Mouse (Mus musculus): ENCODE measurements around the gene Otx1.

Gene Otx1

DNA sequence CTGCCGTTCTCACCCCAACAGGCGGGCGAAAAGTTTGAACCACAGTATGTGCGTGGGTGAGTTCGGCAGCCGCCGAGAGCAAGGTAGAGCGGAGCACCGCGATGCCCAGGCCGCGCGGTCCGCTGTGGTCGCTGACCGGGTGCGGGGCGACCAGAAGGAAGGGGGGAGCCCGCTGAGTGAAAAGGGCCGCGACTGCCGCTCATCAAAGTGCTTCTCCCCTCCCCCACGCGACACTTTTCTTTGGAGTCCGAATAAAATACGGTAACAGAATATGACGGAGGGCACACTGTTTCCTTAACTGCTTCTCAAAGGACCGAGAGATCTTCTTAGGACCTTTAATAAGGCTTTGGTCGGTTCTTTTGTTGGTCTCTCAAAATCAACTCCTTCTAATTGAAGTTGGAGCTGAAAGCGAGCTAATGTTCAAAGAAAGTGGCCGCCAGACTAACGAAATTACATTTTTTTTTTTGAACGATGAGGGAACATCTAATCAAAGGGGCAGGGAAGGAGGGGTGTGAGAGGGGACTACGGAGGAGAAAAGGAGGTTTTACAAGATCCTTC, at the start of gene Otx1:
Gene Otx1 (minus strand): TSS at position 115 of the 558 bp plus-strand sequence.
- DNase-seq (ENCODE audit: low spot score): no peak

DNA sequence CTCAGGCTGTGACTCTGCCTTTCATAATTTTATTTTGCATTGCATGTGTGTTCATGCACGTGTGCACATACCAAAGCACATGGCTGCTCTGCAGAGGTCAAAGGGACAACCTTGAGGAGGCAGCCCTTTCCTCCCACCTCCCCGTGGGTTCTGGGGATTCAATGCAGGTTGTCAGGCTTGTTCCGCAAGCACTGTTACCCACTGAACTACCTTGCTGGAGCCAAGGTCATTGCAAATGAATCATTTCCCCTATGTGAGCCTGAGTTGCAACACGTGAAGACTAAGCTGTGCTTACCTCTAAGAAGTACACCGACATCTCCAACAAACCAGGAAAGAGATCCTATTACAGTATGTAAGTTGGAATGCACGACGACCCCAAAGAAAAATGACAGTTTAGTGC, 48.2 kb upstream of the Otx1 start:
- DNase-seq (ENCODE audit: low spot score): no peak

DNA sequence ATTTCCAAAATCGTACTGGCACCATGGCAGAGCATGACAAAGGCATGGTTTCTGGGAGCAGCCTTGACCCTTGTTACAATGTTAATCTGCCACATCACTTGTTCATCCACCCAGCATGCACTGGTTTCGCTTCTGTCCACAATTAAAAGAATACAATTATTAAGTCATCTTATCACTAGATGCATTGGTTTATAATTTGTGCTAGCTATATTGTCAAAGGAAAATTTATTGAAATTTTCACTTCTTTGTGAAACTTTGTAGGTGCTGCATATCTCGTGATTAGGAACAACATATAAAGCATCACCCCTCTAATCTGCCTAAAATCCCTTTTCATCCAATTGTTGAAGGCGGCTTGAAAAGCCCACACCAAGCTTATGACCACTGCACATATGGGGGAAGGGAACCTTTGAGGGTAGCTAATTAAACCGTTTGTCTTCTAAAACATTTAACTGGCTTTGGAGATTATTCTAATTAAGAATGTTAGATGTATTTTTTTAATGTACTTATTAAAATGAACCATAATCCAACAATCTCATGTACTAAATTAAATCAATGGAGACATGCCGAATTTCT, 37.2 kb upstream of the Otx1 start:
- DNase-seq (ENCODE audit: low spot score): no peak

DNA sequence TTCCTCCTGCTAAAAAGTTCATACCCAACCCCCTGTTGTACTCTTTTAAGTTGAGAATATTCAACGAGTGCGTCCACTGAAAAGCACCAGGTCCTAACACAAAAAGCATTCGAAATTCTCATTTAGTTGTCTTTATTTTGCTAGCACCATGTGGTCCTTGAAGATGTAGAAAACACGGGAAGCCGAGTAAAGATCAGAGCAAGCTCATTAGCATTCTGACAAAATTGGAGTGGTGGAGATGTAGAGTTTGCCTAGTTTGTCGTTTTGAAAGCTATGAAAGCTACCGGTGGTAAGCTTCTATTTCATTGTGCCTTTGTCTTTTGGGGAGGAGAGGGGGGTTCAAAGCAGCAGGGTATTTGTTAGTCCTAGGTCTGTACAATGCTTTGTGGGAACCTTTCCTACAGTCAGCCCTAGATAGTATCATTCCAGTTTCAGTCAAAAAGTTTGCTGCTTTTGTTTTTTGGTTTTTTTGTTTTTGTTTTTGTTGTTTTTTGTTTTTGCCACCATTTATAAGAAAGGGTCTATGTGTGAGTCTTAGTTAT, 31.9 kb upstream of the Otx1 start:
- no peak for DNase-seq (ENCODE audit: low spot score)

DNA sequence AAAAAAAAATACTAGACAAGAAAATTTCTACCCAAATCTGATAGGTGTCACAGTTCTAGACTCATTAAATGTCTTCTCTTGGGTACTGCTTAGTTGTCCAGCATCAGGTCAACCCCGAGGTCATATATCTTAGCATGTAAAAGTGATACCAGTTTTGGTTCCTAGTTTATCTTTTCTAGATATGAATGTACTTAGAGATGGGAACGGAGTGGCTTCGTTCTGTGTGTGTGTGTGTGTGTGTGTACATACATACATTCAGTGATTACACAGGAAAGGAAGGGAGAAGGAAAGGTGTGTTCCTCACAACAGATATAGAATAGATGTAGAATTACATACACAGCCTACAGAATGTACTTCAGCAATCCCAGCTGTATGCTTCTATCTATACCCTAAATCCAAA, 30.9 kb upstream of the Otx1 start:
- no peak for DNase-seq (ENCODE audit: low spot score)

DNA sequence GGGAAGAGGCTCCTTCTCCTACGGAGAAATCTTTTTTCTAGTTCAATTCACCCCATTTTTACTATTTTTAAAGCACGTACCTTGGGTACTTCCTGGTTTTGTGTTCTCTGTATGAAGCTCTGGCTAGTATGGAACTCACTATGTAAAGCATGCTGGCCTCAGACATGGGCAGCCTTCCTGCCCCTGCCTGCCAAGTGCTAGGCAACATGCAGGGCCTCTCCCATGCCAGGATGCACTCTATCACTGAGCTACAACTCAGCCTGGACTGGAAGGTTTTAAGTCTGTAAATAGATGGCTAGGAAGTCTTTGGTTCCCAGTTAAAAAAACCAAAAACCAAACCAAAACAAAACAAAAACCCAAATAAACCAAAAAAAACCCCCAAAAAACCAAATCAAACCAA, 17.9 kb upstream of the Otx1 start:
- no peak for DNase-seq (ENCODE audit: low spot score)

DNA sequence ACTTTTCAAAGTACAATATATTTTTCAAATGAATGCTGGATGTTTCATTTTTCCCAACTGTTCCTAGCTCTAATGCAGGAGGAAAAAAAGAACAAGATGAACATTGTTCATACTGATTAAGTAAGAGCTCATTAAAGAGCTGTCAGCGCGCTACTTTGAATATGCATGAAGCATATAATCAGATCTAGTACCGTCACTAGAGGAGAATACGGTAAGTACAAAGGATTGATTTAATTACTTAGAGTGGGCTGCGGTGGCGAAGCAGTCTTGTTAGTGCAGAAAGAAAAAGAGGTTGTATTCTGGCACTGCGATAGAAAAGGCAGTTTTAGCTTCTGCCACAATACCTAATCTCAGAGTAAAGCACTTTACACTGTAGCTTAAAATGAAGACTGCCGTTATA, 14.7 kb upstream of the Otx1 start:
- no peak for DNase-seq (ENCODE audit: low spot score)

DNA sequence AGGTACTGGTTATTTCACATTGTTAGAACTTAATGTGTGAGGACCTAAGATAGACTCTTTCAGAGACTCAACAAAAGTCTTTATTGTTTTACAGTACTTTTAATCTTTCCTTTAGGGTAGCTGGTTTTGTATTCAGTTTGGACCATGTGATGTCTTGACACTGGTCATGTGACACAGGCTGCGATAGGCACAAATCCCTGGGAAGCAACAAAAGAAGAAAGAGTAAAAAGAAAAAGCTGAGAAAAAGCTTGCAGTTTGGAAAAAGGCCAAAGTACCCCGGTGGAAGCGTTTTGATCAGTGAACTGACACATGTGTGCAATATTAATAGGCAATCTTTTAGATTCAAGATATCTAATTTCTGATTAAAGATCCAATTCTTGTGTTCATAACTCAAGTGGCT, 13.6 kb upstream of the Otx1 start:
- DNase-seq (ENCODE audit: low spot score): no peak

DNA sequence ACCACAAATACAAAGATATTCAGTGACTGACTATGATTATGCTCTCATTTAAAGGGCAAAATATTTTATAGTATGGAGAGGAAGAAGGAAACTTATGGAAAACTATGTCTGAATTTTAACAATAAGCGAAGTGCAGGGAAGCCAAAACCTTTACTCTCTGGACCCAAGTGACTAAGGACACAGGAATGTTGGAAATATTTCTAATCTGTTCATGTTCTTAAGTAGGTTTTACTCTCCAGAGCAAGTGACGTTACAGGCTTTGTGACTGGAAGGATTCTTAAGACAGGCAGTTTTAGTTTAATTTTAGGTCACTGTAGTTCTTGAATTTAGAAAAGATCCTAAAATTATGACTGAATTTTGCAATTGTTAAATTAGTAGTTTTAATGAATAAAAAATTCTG, 6.1 kb upstream of the Otx1 start:
- DNase-seq (ENCODE audit: low spot score): no peak

DNA sequence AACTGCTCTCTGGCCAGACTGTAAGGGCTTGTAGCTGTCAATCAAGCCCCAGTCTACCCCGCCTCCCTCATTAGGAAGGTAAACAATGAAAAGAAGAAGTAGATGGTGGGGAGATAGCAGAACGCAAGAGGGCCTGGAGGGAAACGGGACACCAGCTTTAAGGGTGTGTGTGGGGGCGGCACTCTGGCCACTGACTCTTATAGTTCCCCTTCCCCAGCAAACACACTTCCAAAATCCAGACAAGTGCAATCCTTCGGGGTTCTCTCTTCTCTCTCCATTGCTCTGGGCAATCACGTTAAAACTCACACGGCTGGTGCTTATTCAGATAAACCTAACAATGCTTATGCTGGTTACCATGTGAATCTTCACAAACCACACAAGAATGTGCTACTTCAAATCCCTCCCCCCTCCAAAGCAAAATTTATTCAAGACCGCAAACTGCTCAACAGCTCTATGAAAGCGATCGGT, 5.5 kb upstream of the Otx1 start:
- DNase-seq (ENCODE audit: low spot score): no peak

DNA sequence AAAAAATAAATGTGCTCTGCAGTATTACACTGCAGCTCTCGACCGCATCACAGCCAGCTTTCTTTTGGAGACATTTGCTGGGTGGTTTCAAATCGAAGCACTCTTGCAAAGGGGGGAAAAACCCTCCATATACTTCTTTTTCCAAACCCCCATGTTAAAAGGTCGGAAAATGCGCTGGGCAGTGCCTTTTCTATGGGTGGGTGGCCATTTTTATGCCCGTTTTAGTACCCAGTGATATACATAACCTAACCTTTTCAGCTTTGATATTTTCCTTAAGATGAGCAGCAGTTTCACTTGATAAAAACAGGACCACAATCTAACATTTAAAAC, 5.0 kb upstream of the Otx1 start:
- DNase-seq (ENCODE audit: low spot score): no peak

DNA sequence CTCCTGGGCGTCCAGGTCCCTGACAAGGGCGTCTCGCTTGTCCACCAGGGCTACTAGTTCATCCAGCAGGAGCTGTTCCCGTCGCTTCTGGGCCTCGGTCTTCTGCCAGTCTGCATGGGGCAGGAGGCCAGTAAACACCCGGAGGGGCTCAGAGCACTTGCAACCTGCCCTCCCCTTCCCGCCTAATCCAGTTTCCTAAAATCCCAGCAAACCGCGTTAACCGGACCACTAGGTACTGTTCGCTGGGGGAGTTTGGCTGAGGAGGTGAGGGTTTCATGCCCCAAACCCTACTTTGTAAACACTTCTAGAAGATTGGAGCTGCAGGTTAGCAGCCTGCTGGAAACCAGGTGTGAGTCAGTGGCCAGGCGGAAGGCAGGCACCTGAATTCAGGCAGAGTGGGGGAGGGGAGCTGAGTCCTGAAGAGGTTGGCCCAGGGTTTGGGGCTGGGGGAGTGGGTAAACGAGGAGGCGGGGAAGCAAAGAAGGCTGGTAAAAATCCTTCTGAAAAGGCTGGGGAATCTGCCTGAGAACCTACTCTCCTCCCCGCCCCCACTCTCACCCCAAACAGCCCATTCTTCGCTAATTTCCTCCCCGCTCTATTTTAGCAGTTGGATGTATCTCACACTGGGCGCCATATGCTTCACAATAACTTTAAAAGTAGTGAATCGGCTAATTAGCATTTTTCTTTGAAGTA, 4.5 kb upstream of the Otx1 start:
- no peak for DNase-seq (ENCODE audit: low spot score)

DNA sequence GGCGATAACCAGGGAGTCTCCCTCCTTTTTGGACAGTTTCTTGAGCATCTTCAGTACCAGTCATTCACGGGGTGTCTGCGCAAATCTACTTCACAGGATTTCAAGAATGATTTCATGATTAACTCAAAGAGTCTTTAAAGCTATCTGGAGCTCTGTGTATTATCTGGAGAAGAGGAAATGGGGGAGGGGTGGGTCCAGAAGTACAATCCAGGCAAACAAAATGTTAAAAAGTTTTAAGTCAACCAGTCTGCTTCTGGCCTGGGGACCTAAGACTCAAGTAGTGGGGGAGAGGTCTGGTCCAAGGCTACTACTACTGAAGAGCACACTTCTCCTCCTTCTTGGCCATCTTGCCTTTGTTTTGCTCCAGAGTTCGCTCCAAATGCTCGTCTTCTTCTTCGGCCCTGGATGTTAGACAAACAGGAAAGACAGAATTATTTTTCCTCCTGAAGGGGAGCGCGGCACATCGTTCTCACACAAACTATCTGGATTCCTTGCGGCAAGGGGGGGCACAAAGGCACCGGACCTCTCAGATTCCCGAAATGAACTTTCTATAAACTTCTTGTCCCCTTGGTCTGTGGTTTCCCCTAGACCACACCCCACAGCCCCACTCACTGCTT, 3.9 kb upstream of the Otx1 start:
- DNase-seq (ENCODE audit: low spot score): no peak

DNA sequence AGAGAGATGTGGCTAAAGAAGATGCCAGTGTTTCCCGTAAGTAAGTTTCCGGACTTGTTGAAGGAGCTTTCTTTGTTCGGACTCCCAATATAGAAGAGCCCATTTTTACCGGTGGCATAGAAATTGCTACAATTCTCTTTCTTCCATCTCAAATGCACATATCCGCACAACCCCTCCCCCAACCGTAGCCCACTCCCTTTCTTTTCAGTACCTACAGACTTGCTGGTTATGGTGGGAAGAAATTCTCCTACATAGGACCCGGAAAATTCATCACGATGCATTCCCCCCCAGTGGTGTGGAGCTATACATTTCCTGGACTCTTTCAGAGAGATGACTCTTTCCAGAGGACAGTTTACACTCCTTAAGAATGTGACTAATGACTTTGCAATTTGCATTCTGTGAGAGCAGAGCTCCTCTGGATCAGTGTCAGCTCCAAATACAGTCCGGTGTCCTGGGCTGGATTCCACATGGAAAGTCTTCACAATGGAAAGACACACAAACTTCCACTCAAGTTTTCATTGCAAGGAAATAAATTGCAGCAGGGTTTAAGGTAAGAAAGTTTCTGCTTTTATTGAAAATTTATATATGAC, 2.7 kb upstream of the Otx1 start:
- DNase-seq (ENCODE audit: low spot score): no peak

DNA sequence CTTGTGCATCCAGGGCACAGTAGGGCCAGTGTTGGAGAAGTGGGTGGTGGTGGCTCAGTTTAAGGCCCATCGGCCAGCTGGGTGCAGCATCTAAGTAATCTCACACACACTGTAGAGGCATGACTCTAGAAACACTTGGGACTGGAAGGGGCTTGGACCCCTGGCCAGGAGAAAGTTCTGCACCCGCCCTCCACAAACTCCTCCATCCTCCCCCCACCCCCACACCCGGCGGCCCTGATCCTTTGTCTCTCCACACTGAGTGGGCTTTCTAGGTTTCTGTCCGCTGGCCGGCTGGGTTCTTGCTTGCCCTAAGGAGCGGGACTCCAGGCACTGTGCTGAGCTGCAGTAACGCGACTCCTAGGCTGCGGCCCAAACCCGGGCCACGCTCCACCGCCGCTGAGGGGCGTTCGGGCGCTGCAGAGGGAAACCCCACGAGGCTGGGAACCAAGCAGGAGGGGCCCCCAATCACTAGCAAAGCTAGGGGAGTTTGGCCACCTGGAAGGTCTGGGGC, 1.7 kb upstream of the Otx1 start:
- no peak for DNase-seq (ENCODE audit: low spot score)

DNA sequence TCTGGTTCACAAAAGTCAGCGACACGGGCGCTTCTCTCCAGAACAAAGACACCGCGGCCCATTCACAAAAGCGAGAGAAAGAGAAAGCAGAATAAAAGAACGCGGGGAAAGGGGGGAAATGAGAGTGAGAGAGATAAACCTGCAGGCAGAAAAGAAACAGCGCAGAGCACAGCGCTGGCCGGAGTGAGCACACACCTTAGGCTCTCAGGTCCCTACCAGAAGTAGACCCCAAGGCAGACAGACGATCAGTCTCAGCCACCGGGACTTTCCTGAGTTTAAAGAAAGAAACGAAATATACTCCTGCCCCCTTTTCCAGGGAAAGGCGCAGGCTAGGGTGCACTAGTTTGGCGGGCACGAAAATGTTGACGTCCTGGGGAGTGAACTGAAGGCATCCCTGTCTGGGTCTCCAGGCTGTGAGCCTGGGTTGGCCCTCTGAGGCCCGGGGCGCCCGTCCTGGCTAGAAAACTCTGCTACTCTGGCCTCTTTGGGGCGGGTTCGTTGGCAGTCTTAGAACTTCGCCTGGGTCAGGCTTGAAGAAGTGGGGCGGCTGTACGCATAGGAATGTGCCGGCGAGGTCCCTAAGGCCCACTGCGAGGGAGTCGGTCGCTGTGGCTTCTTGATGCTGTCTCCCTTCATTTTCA, 764 bp upstream of the Otx1 start:
- no peak for DNase-seq (ENCODE audit: low spot score)

DNA sequence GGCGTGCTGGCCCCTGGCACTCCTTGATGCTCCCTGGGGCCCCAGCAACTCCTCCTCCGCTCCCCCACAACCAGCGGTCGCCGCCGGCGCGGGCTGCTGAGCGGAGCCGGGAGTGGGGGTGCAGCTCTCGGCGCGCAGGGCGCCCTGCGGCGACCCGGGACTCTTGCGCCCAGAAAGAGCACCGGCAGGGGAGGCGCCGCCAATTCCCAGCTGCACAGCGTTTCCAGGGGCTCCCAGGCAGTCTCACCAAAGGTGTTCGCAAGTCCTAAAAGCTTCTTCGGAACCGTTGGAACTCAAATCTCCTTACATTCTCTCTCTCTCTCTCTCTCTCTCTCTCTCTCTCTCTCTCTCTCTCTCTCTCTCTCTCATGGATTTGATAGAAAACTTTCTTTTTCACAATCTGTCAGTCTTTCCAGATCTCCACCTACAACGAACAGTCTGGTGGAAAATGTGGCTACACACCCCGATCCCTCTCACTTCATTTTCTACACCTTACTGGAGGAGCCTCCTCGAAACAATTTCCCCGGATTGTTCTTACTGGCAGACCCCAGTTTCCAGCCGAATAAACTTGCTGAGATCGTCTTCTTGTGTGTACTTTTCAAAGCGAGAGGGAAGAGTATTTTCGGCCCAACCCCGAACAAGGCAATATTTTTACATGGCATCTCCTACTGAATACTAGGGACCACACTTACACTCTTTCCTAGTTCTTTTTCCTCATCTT, 475 bp downstream of the Otx1 start:
- DNase-seq (ENCODE audit: low spot score): no peak

DNA sequence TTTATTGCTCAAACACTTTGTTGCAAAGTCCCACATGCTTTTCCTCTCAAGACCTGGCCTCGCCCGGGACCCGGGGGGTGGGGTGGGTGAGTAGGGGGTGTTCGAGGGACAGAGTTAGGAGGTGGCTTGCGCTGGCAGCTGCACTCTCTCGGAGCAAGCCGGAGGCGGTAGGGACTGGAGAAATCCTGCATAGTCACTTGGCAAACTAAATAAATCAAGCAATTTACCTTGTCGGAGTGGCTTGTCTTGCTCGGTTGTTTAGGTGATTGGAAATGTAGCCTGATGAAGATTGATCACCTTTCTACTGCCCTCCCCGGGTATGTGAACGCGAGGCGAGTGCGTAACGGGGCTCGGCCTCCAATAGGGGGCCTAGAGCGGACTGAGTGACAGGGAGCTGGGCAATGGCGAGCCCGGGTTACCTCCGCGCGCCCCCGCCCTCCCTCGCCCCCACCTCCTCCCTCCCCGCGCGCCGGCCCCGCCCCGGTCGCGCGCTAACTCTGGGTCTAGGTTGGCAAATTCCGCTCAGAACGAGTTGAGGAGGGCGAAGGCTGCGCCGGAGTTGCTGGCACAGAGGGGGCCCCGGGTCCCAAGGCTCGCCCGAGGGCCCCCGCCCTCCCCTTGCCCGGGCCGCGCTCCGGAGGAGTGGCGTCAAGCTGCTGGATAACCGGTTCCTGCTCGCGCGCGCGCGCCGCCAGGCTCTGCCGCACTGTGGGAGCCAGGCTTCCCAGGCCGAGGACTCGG, 1.2 kb downstream of the Otx1 start:
- no peak for DNase-seq (ENCODE audit: low spot score)

DNA sequence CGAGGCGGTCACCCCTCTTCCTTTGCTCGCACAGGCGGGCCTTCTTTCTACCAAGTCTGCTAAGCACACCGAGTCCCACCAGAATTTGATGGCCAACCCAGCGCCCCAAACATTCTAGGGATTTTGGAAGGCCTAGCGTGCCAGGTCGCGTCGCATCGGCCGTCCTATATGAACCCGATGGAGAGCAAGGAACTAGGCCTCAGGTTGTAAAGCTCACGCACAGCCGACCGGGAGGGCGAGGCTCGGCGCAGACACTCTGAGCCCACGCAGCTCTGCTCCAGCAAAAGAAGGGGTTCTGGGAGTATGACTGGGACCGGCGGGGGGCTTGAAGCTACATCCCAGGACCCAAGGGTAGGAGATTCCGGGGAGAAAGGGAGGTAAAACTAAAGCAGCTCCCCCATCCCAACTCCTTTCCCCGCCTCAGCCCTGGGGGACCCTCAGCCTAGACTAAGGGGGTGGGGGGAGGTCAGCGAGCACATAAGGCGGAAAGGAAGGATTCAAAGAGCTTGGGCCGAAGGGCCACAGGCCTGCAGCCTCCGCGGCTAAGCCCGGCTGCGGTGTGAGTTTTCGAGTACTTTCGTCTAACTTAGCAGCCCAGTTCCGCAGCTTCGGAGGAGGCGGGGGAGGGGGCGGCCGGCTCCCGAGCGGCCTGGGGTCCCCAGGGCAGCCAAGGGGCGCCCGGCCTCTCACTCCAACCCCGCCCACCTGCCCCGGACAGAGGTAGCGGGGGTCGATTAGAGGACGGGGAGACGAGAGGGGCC, 2.2 kb downstream of the Otx1 start:
- no peak for DNase-seq (ENCODE audit: low spot score)
